Mouse (Mus musculus): ENCODE measurements around the gene Cachd1.

Cachd1 gene

GRCm38 (mm10) chr4:101046576-101046975, 270.1 kb downstream of the Cachd1 start:
- in situ Hi-C loops (cut with MseI, MboI), result no loop called here

GRCm38 (mm10) chr4:101062146-101062545, 285.7 kb downstream of the Cachd1 start:
- in situ Hi-C loops (cut with MseI, MboI), result no loop called here

- in situ Hi-C loops (cut with MseI, MboI), result no loop called here
Observed at GRCm38 (mm10) chr4:101066401-101066800, 289.9 kb downstream of the Cachd1 start.

- in situ Hi-C loops (cut with MseI, MboI), result no loop called here
Observed at GRCm38 (mm10) chr4:101068786-101069153, 292.3 kb downstream of the Cachd1 start, which contains the start of gene Raver2. Gene Raver2, plus strand, starts transcription at chr4:101068983.

- in situ Hi-C loops (cut with MseI, MboI), result no loop called here
Observed at GRCm38 (mm10) chr4:101069154-101069971, 292.9 kb downstream of the Cachd1 start.

- in situ Hi-C loops (cut with MseI, MboI), result no loop called here
Observed at GRCm38 (mm10) chr4:101071570-101071969, 295.1 kb downstream of the Cachd1 start.

- in situ Hi-C loops (cut with MseI, MboI), result no loop called here
Observed at GRCm38 (mm10) chr4:101076425-101076824, 299.9 kb downstream of the Cachd1 start.
